Mouse (Mus musculus) G1E (cell line): ENCODE measurements at regions not wholly inside any gene's neighbourhood (a gene's known extent, or its start where the extent isn't known, plus 50 kb on each side); places are given as distances from the start of the nearest gene placed in this dataset.

ENCODE experiments used
- CTCF ChIP-seq: IDR thresholded peaks from 2 replicates; pipeline ENCODE4 v1.5.1; 2012; ENCODE audit warnings: low read depth, low read length, inconsistent platforms, mixed read lengths
- POLR2AphosphoS5 ChIP-seq: IDR thresholded peaks from 2 replicates; pipeline ENCODE4 v1.6.1; 2012; ENCODE audit warnings: low read depth, low read length, inconsistent platforms; ENCODE audit not compliant: insufficient replicate concordance

- TF ChIP-seq POLR2AphosphoS5 (no peak), CTCF (no peak)
Measured at GRCm38 (mm10) chr11:64746146-64746545, 232.7 kb upstream of the Elac2 start.
